Mouse (Mus musculus) testis, adult 2 months (tissue): ENCODE data around the gene Ddx51.
A peak's percentile ranks its signal among the peaks of the same experiment; 100 is the strongest.

ENCODE experiments used
- CTCF ChIP-seq: fragments of 200-500 bp; IDR thresholded peaks from 2 replicates; pipeline ENCODE4 v1.5.1; 2012; ENCODE audit warnings: low read depth, mild to moderate bottlenecking, inconsistent platforms, low read length, moderate library complexity; ENCODE audit not compliant: control insufficient read depth, insufficient read depth, insufficient replicate concordance
- POLR2A ChIP-seq: fragments of 200-500 bp; IDR thresholded peaks from 2 replicates; pipeline ENCODE4 v1.6.1; 2012; ENCODE audit warnings: low read depth, mild to moderate bottlenecking, inconsistent platforms, low read length, moderate library complexity; ENCODE audit not compliant: control insufficient read depth

DNA sequence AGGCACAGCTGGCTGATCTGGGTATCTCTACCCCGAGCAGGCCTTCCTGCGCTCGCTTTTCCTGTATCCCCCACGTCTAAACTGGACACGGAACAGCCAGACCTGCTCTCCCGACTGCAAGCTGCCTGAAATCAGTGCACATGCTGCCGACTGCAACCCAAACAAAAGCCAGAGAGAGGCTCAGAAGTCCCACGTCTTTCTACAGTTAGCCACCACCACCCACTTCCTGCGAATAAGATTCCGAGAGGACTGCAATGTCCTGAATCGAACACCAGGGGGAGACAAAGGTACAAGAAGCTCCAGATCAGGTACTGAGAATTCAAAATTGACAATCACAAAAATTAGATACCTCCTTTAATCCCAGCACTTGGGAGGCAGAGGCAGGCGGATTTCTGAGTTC lies 13.8 kb upstream of the Ddx51 start:
- TF ChIP-seq CTCF = peak; percentile 31; the same call in 1 of the 2 replicates
- TF ChIP-seq POLR2A = no peak
